Mouse (Mus musculus) stomach, postnatal 0 days (tissue): Measurements from ENCODE around the gene Fry. TPM values are rescaled to one million over a fixed set of nuclear protein-coding genes. Genes with fewer than 3 reads are reported as not detected.
A peak's percentile ranks its signal among the peaks of the same experiment; 100 is the strongest.

ENCODE experiments used
- ATAC-seq: fragments of 200-750 bp; cut with Nextera tagmentation; 2 replicates; pipeline ENCODE4 v1.8.0; 2017; ENCODE audit not compliant: low FRiP score, low TSS enrichment
- DNase-seq: peaks from one replicate; pipeline ENCODE4 v3.0.0-alpha.2; 2016; ENCODE audit warnings: low spot score
- H3K27ac ChIP-seq: fragments of 300-500 bp; sonication (generic); replicated peaks from 2 replicates; pipeline ENCODE4 v1.5.1; 2014; ENCODE audit warnings: mild to moderate bottlenecking, control low read depth
- H3K27me3 ChIP-seq: fragments of 300-500 bp; sonication (generic); 2 replicates; pipeline ENCODE4 v1.6.1; 2014; ENCODE audit warnings: low read length; ENCODE audit not compliant: control insufficient read depth, insufficient read depth
- H3K36me3 ChIP-seq: fragments of 300-500 bp; sonication (generic); 2 replicates; pipeline ENCODE4 v1.6.1; 2014; ENCODE audit warnings: low read length, mixed read lengths; ENCODE audit not compliant: control insufficient read depth, insufficient read depth
- H3K4me1 ChIP-seq: fragments of 300-500 bp; sonication (generic); replicated peaks from 2 replicates; pipeline ENCODE4 v1.6.1; 2014; ENCODE audit warnings: antibody characterized with exemption; ENCODE audit not compliant: control insufficient read depth, insufficient read depth
- H3K4me2 ChIP-seq: fragments of 300-500 bp; sonication (generic); replicated peaks from 2 replicates; pipeline ENCODE4 v1.6.1; 2014; ENCODE audit warnings: low read depth, mild to moderate bottlenecking, control low read depth, moderate library complexity
- H3K4me3 ChIP-seq: fragments of 300-500 bp; sonication (generic); 2 replicates; pipeline ENCODE4 v1.5.1; 2014; ENCODE audit warnings: low read depth, low read length, control low read depth
- H3K9ac ChIP-seq: fragments of 300-500 bp; sonication (generic); 2 replicates; pipeline ENCODE4 v1.6.1; 2014; ENCODE audit warnings: mild to moderate bottlenecking, low read length, control low read depth, mixed read lengths
- H3K9me3 ChIP-seq: fragments of 300-500 bp; sonication (generic); 2 replicates; pipeline ENCODE4 v1.6.1; 2016; ENCODE audit warnings: low read length; ENCODE audit not compliant: control insufficient read depth
- CTCF ChIP-seq: IDR thresholded peaks from 2 replicates; pipeline ENCODE4 v1.5.1; 2016; ENCODE audit warnings: antibody characterized with exemption, low read depth, mild to moderate bottlenecking, moderate library complexity
- EP300 ChIP-seq: optimal IDR thresholded peaks from 2 replicates; pipeline ENCODE3; 2016; ENCODE audit warnings: antibody characterized with exemption
- WGBS: fragments of 180-500 bp; shearing (Covaris S2); extraction: QIAGEN DNeasy Blood & Tissue Kit; methylation state at CpG from one replicate; pipeline ENCODE4 v1.1.7; 2014; 5-methylcytosine and 5-hydroxymethylcytosine counted together
- polyA plus RNA-seq: library from polyadenylated mRNA; unstranded; fragments of >200 nt; fragmentation: Nextera tagmentation; extraction: Ambion mirVana; gene quantifications from 2 replicates; pipeline ENCODE4 v1.2.1, GENCODE M21; 2015

The Fry gene
- polyA plus RNA-seq, 1 experiment from 2014 or later: 6.5 TPM

GRCm38 (mm10) chr5:150294306-150294705 lies 175.9 kb downstream of the Fry start:
- WGBS: 71% methylated on average over 11 of the region's 11 CpGs

GRCm38 (mm10) chr5:150295096-150295495 lies 176.7 kb downstream of the Fry start:
- no peak overlapping the region for H3K4me3 ChIP-seq
- WGBS: 37% methylated on average over 11 of the region's 11 CpGs
- no peaks in the 10 kb centered on the region for H3K36me3 ChIP-seq
- H3K4me2 ChIP-seq: no peak overlapping the region
- peak; percentile 35; the same call in 1 of the 2 replicates for ATAC-seq
- DNase-seq: no peak
- 0 out of 2 replicates have a peak overlapping the region, but pooled peaks have one; percentile 40 for H3K27ac ChIP-seq
- no peaks in the 10 kb centered on the region for H3K9me3 ChIP-seq
- 0 out of 2 replicates have a peak, but pooled peaks cover 2% of the 10 kb centered on the region for H3K4me1 ChIP-seq
- H3K9ac ChIP-seq: no peak overlapping the region
- no peak for TF ChIP-seq EP300
- no peak for TF ChIP-seq CTCF
- H3K27me3 ChIP-seq: no peaks in the 10 kb centered on the region

More at GRCm38 (mm10) chr5:150294306-150294705, 175.9 kb downstream of the Fry start:
- Histone ChIP-seq H3K4me2 (no peak overlapping the region), H3K36me3 (no peaks in the 10 kb centered on the region), H3K4me1 (0 out of 2 replicates have a peak, but pooled peaks cover 2% of the 10 kb centered on the region), H3K27ac (no peak overlapping the region), H3K9me3 (no peaks in the 10 kb centered on the region), H3K4me3 (no peak overlapping the region), H3K9ac (no peak overlapping the region), H3K27me3 (no peaks in the 10 kb centered on the region)
- no peak for ATAC-seq
- TF ChIP-seq CTCF (no peak), EP300 (no peak)
- no peak for DNase-seq

- H3K27me3 ChIP-seq: no peaks in the 10 kb centered on the region
- no peak overlapping the region for H3K4me2 ChIP-seq
- no peaks in the 10 kb centered on the region for H3K36me3 ChIP-seq
- H3K9ac ChIP-seq: no peak overlapping the region
- no peak overlapping the region for H3K4me3 ChIP-seq
- H3K27ac ChIP-seq: no peak overlapping the region
- ATAC-seq (no peak), DNase-seq (no peak)
- H3K4me1 ChIP-seq: 0 out of 2 replicates have a peak, but pooled peaks cover 2% of the 10 kb centered on the region
- H3K9me3 ChIP-seq: no peaks in the 10 kb centered on the region
- WGBS: 80% methylated on average over 6 of the region's 6 CpGs
- TF ChIP-seq CTCF (no peak), EP300 (no peak)
Measured at GRCm38 (mm10) chr5:150298969-150299368, 180.5 kb downstream of the Fry start.

GRCm38 (mm10) chr5:150302123-150302522 lies 183.7 kb downstream of the Fry start:
- 80% methylated on average over 2 of the region's 2 CpGs for WGBS
- Histone ChIP-seq H3K9ac (no peak overlapping the region), H3K9me3 (no peaks in the 10 kb centered on the region), H3K27me3 (no peaks in the 10 kb centered on the region), H3K4me3 (no peak overlapping the region), H3K36me3 (no peaks in the 10 kb centered on the region), H3K4me2 (no peak overlapping the region), H3K4me1 (no peaks in the 10 kb centered on the region), H3K27ac (no peak overlapping the region)
- DNase-seq: no peak
- TF ChIP-seq EP300 (no peak), CTCF (no peak)
- ATAC-seq: no peak

GRCm38 (mm10) chr5:150302996-150303395 lies 184.6 kb downstream of the Fry start:
- no peak for ATAC-seq
- 60% methylated on average over 5 of the region's 5 CpGs for WGBS
- Histone ChIP-seq H3K36me3 (no peaks in the 10 kb centered on the region), H3K4me1 (no peaks in the 10 kb centered on the region), H3K27me3 (no peaks in the 10 kb centered on the region), H3K27ac (no peak overlapping the region), H3K4me3 (no peak overlapping the region), H3K4me2 (no peak overlapping the region), H3K9ac (no peak overlapping the region), H3K9me3 (no peaks in the 10 kb centered on the region)
- no peak for DNase-seq
- TF ChIP-seq CTCF (no peak), EP300 (no peak)

- no peaks in the 10 kb centered on the region for H3K4me1 ChIP-seq
- no peak overlapping the region for H3K4me3 ChIP-seq
- no peaks in the 10 kb centered on the region for H3K9me3 ChIP-seq
- no peak overlapping the region for H3K27ac ChIP-seq
- no peak overlapping the region for H3K4me2 ChIP-seq
- no peak overlapping the region for H3K9ac ChIP-seq
- no peaks in the 10 kb centered on the region for H3K36me3 ChIP-seq
- no peak for TF ChIP-seq CTCF
- TF ChIP-seq EP300: no peak
- 77% methylated on average over 5 of the region's 5 CpGs for WGBS
- ATAC-seq (no peak), DNase-seq (no peak)
- H3K27me3 ChIP-seq: no peaks in the 10 kb centered on the region
Measured at GRCm38 (mm10) chr5:150306497-150306896, 188.1 kb downstream of the Fry start.
